Mouse (Mus musculus): ENCODE results near the gene Kctd21. TPM values are rescaled to one million over a fixed set of nuclear protein-coding genes. Genes with fewer than 3 reads are reported as not detected.

Kctd21 gene
- polyA plus RNA-seq (2015; fragmentation: Nextera tagmentation; extraction: Ambion mirVana): 1.9 and 2.6 TPM in 2 replicates

DNA sequence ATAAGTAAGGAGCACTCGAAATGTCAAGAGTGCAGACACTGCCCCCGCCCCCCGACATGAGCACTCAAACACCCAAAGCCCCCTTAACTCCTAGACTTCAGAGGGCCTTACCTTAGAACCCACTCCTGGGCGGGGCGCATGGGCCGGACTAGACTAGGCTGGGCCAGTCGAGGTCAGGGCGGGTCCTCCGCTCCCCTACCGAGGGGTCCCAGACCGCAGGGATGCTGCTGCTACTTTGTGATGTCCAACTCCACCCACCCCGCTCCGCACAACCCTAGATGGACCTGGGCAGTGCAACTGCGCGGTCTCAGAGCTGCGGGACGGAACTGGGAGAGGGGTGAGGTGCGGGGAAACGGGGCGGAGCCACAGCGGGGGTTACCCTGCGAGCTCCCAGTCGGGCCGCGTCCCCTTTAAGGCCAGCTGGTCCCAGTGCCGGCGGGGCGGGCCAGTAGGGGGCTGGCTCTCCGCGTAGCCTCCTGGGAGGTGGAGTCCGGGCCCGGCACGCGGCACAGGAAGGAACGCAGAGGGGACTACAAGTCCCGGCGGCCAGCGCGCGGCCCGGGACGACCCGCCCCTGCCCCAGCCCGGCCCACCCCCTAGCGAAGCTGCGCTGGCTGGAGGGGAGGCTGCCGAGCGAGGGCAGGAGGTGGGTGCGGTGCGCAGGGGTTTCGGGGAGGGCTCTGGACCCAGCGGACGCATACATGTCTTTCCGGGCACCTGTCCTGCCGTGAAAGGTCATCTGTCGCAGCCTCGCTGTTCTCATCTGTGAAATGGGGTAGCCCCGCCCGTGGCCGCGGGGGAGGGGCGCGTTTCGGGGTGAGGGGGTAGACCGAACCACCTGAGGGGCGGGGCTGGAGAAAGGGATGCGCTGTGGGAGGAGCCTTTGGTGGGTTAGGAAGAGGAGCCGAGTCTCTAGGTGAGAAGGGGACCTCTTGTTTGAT, at the start of gene Kctd21, which contains the start of gene Usp35:
Gene Kctd21 (plus strand): TSS at position 602 of the 941 bp plus-strand sequence.
Gene Usp35 (minus strand): TSS at position 295 of the 941 bp plus-strand sequence.

Other genes starting within 250 kb of the Kctd21 start
- 2.0 and 2.2 TPM in 2 replicates for gene Usp35, start 307 bp upstream of the Kctd21 start, polyA plus RNA-seq (2015; fragmentation: Nextera tagmentation; extraction: Ambion mirVana)
- gene Alg8, start 39.3 kb downstream of the Kctd21 start, polyA plus RNA-seq (2015; fragmentation: Nextera tagmentation; extraction: Ambion mirVana): 11.2 and 22.2 TPM in 2 replicates
- 891 and 1,281 TPM in 2 replicates for gene Ndufc2, start 67.7 kb downstream of the Kctd21 start, polyA plus RNA-seq (2015; fragmentation: Nextera tagmentation; extraction: Ambion mirVana)
- 16.7 and 27.1 TPM in 2 replicates for gene Thrsp, start 85.4 kb downstream of the Kctd21 start, polyA plus RNA-seq (2015; fragmentation: Nextera tagmentation; extraction: Ambion mirVana)
- gene Kctd14, start 119.0 kb downstream of the Kctd21 start, polyA plus RNA-seq (2015; fragmentation: Nextera tagmentation; extraction: Ambion mirVana): 2.9 and 3.0 TPM in 2 replicates
- 24.8 and 36.3 TPM in 2 replicates for gene Ints4, start 148.6 kb downstream of the Kctd21 start, polyA plus RNA-seq (2015; fragmentation: Nextera tagmentation; extraction: Ambion mirVana)
- 75.4 and 110 TPM in 2 replicates for gene Aamdc, start 247.2 kb downstream of the Kctd21 start, polyA plus RNA-seq (2015; fragmentation: Nextera tagmentation; extraction: Ambion mirVana)
- gene Rsf1, start 247.6 kb downstream of the Kctd21 start, polyA plus RNA-seq (2015; fragmentation: Nextera tagmentation; extraction: Ambion mirVana): 12.5 and 14.4 TPM in 2 replicates

All from adrenal gland, postnatal 0 days (tissue).